Mouse (Mus musculus) urinary bladder, adult 18-20 months (tissue): Measurements from ENCODE around the gene Vmn2r4.
"Not testable (repeated sequence)": the region's sequence is repeated elsewhere in the genome, so short reads cannot be mapped to it uniquely, and the experiment has no call there.

Experiments
- DNase-seq, 2 experiments: peaks; one replicate each; pipeline ENCODE4 v3.0.0; 2022; ENCODE audit warnings: low spot score in 2 of 2, mixed read lengths in 2 of 2

Gene Vmn2r4

GRCm38 (mm10) chr3:64415268-64415667, at the start of gene Vmn2r4:
Gene Vmn2r4, minus strand, starts transcription at chr3:64415368.
- DNase-seq: not testable (repeated sequence)

DNA sequence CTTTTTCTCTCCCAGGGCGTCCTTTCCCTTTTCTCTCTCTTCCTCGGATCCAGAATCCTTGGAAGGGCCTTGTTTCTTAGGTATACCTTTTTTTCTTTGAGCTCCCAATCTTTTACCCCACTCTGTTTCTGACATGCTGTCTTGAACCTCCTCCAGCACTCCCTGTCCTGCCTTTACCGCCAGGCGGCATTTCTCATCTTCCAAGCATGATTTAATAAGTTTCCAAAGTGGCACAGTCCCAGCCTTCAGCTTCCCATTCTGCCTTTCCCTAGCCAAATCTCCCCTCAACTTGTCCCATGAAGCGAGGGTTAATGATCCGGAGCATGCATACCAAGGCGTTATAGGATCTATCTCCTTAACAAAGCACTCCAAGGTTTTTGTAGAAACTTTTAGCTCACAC, 19.1 kb upstream of the Vmn2r4 start:
- not testable (repeated sequence) for DNase-seq

DNA sequence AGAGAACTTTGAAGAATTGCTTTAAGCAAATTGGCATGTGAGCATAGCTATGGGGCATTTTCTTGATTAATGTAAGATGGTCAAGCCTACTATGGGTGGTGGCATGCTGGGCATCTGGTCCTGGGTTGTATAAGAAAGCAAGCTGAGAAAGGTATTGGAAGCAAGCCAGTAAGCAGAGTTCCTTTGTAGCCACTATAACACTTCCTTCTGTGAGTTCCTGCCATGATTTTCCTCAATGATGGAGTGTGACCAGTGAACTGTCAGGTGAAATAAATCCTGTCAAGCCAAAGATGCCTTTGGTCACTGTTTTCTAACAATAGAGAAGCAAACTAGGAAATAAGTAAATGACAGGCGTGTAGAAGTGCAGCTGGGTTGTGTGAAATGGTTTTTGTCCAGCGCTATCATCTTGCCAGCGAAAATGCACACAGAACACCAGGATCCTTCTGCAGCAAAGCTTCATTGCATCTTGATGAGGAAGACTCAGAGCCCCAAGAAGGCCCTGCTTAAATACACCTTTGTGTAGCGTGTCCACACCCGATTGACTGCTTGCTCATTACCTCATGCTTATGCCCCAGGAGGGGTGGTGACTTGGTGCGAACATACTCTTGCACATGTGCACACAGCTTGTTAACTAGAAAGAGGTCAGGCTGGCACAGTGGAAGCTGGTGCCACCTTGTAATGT, 13.1 kb upstream of the Vmn2r4 start:
- not testable (repeated sequence) for DNase-seq

DNA sequence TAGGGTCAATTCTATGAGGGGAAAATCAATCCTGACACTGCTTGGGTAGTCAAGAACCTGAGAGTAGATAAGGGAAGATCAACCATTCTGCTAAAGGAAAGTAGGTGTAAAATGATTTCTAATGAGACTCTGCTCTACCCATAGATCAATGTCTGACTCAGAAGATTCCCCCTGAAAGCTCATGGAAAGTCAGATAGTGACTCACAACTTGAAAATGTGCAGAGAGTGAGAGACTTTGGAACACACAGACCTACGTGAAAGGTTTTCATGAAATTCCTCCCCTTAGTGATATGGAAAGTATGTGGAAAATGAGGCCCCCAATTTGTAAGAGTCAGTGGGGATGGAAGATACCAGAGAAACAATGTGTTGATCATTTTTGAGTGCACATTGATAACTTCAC, 7.0 kb upstream of the Vmn2r4 start:
- not testable (repeated sequence) for DNase-seq

DNA sequence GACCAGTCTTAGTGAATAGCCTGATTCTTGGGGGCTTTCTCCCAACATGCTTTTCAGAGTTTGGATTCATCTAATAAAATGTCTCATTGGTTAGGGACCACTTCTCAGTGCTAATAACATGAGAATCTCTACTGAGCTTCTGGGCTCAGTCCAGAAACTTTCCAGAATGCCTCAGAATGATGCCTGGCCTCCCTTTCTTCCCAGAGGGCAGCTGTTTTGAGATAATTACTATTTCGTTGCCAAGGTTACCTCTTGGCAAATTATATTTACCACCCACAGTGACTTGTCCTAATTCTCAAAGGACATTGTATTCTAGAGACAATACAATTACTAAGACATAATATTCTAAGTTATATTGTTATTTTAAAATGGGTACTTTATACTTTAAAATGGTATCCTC, 2.3 kb upstream of the Vmn2r4 start:
- not testable (repeated sequence) for DNase-seq

DNA sequence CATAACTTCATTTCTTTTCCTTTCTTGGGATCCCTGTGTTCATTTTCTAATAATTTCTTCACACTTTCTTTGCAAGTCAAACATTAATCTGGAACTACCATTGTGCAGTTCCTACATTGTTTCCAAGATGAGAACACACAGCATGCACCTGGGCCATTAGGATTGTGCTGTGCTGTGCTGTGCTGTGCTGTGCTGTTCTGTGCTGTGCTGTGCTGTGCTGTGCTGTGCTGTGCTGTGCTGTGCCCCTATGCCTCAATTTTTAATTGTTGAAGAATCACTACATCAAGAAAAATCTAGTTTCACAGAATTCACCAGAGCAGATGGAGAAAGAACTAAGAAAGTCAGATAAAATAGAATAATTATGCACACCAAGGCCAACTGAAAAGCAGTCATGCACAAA, 915 bp downstream of the Vmn2r4 start:
- not testable (repeated sequence) for DNase-seq

- no peak for DNase-seq
Observed at GRCm38 (mm10) chr3:64359286-64360035, 55.7 kb downstream of the Vmn2r4 start.
